Mouse (Mus musculus) midbrain, embryonic 14.5 days (tissue): ENCODE data around the gene Cdkl5. TPM values are rescaled to one million over a fixed set of nuclear protein-coding genes. Genes with fewer than 3 reads are reported as not detected.
A peak's percentile ranks its signal among the peaks of the same experiment; 100 is the strongest.

Source experiments
- ATAC-seq: fragments of 200-750 bp; cut with Nextera tagmentation; 2 replicates; pipeline ENCODE4 v1.8.0; 2017; ENCODE audit warnings: moderate number of reproducible peaks, moderate library complexity; ENCODE audit not compliant: low FRiP score, low TSS enrichment
- DNase-seq: peaks from one replicate; pipeline ENCODE4 v3.0.0-alpha.2; 2015
- H3K27ac ChIP-seq: fragments of 300-500 bp; sonication (generic); replicated peaks from 2 replicates; pipeline ENCODE4 v1.5.1; 2014; ENCODE audit warnings: mild to moderate bottlenecking, low read depth, low read length, moderate library complexity
- H3K27me3 ChIP-seq: fragments of 300-500 bp; sonication (generic); 2 replicates; pipeline ENCODE4 v1.6.1; 2014; ENCODE audit warnings: low read length, control low read depth, mixed read lengths; ENCODE audit not compliant: control insufficient read depth, insufficient read depth
- H3K36me3 ChIP-seq: fragments of 300-500 bp; sonication (generic); 2 replicates; pipeline ENCODE4 v1.6.1; 2014; ENCODE audit warnings: low read length, control low read depth; ENCODE audit not compliant: control insufficient read depth, insufficient read depth
- H3K4me1 ChIP-seq: fragments of 300-500 bp; sonication (generic); 2 replicates; pipeline ENCODE4 v1.6.1; 2014; ENCODE audit warnings: mild to moderate bottlenecking, antibody characterized with exemption, low read length, control low read depth; ENCODE audit not compliant: control insufficient read depth, insufficient read depth
- H3K4me2 ChIP-seq: fragments of 300-500 bp; sonication (generic); 2 replicates; pipeline ENCODE4 v1.6.1; 2014; ENCODE audit warnings: mild to moderate bottlenecking, low read length, moderate library complexity
- H3K4me3 ChIP-seq: fragments of 300-500 bp; sonication (generic); replicated peaks from 2 replicates; pipeline ENCODE4 v1.5.1; 2014; ENCODE audit warnings: low read depth, low read length
- H3K9ac ChIP-seq: fragments of 300-500 bp; sonication (generic); replicated peaks from 2 replicates; pipeline ENCODE4 v1.6.1; 2014; ENCODE audit warnings: mild to moderate bottlenecking, low read length, moderate library complexity
- H3K9me3 ChIP-seq: fragments of 300-500 bp; sonication (generic); 2 replicates; pipeline ENCODE4 v1.6.1; 2016; ENCODE audit warnings: low read length, control low read depth, mixed read lengths; ENCODE audit not compliant: control insufficient read depth
- WGBS: fragments of 180-500 bp; shearing (Covaris S2); extraction: QIAGEN DNeasy Blood & Tissue Kit; methylation state at CpG from one replicate; pipeline ENCODE4 v1.1.7; 2014; 5-methylcytosine and 5-hydroxymethylcytosine counted together
- polyA plus RNA-seq: library from polyadenylated mRNA; unstranded; fragments of >200 nt; fragmentation: Nextera tagmentation; extraction: Ambion mirVana; gene quantifications from 2 replicates; pipeline ENCODE4 v1.2.1, GENCODE M21; 2014

Gene Cdkl5
- polyA plus RNA-seq = 5.9 and 6.1 TPM in 2 replicates

GRCm38 (mm10) chrX:160994543-160995121 is at the start of gene Cdkl5:
TSS of gene Cdkl5 (minus strand) at chrX:160994704.
- Histone ChIP-seq H3K4me3 (peak within 1 kb of the TSS; percentile 53), H3K36me3 (no peaks in the 10 kb centered on the region), H3K4me1 (0 out of 2 replicates have a peak, but pooled peaks cover 2% of the 10 kb centered on the region), H3K9ac (peak within 1 kb of the TSS; percentile 59), H3K4me2 (peak within 1 kb of the TSS; percentile 56), H3K9me3 (no peaks in the 10 kb centered on the region), H3K27ac (peak within 1 kb of the TSS; percentile 86), H3K27me3 (no peaks in the 10 kb centered on the region)
- DNase-seq (peak; percentile 96), ATAC-seq (peak; percentile 95)
- 21% methylated on average over 53 of the region's 53 CpGs for WGBS

GRCm38 (mm10) chrX:161033235-161033803 is 38.8 kb upstream of the Cdkl5 start:
- no peaks in the 10 kb centered on the region for H3K36me3 ChIP-seq
- H3K4me3 ChIP-seq = no peak overlapping the region
- DNase-seq = peak; percentile 80
- H3K4me1 ChIP-seq = no peaks in the 10 kb centered on the region
- no peak for ATAC-seq
- no peak overlapping the region for H3K27ac ChIP-seq
- no peak overlapping the region for H3K4me2 ChIP-seq
- no peak overlapping the region for H3K9ac ChIP-seq
- no peaks in the 10 kb centered on the region for H3K9me3 ChIP-seq
- 41% methylated on average over 3 of the region's 3 CpGs for WGBS
- H3K27me3 ChIP-seq = no peaks in the 10 kb centered on the region

GRCm38 (mm10) chrX:161032423-161032822 is 37.9 kb upstream of the Cdkl5 start:
- ATAC-seq (no peak), DNase-seq (peak; percentile 32)
- no peak overlapping the region for H3K4me3 ChIP-seq
- no peaks in the 10 kb centered on the region for H3K36me3 ChIP-seq
- H3K9ac ChIP-seq = no peak overlapping the region
- H3K4me2 ChIP-seq = no peak overlapping the region
- 59% methylated on average over 2 of the region's 2 CpGs for WGBS
- H3K9me3 ChIP-seq = no peaks in the 10 kb centered on the region
- H3K27me3 ChIP-seq = no peaks in the 10 kb centered on the region
- H3K27ac ChIP-seq = no peak overlapping the region
- no peaks in the 10 kb centered on the region for H3K4me1 ChIP-seq

- peak; percentile 51 for DNase-seq
- Histone ChIP-seq H3K27ac (no peak overlapping the region), H3K4me2 (no peak overlapping the region), H3K4me1 (no peaks in the 10 kb centered on the region), H3K4me3 (no peak overlapping the region), H3K36me3 (no peaks in the 10 kb centered on the region), H3K9me3 (no peaks in the 10 kb centered on the region), H3K27me3 (no peaks in the 10 kb centered on the region), H3K9ac (no peak overlapping the region)
- no peak for ATAC-seq
These were observed 35.7 kb upstream of the Cdkl5 start for GRCm38 (mm10) chrX:161030233-161030632.

GRCm38 (mm10) chrX:161024475-161024874 is 30.0 kb upstream of the Cdkl5 start:
- Histone ChIP-seq H3K4me1 (no peaks in the 10 kb centered on the region), H3K36me3 (no peaks in the 10 kb centered on the region), H3K4me2 (no peak overlapping the region), H3K9ac (no peak overlapping the region), H3K9me3 (no peaks in the 10 kb centered on the region), H3K27me3 (no peaks in the 10 kb centered on the region), H3K27ac (no peak overlapping the region), H3K4me3 (no peak overlapping the region)
- ATAC-seq (no peak), DNase-seq (no peak)
- WGBS = 71% methylated on average over 2 of the region's 2 CpGs

GRCm38 (mm10) chrX:161021548-161021947 is 27.0 kb upstream of the Cdkl5 start:
- H3K4me2 ChIP-seq = no peak overlapping the region
- no peaks in the 10 kb centered on the region for H3K9me3 ChIP-seq
- H3K9ac ChIP-seq = no peak overlapping the region
- H3K27me3 ChIP-seq = no peaks in the 10 kb centered on the region
- no peaks in the 10 kb centered on the region for H3K36me3 ChIP-seq
- no peak overlapping the region for H3K27ac ChIP-seq
- 87% methylated on average over 7 of the region's 7 CpGs for WGBS
- H3K4me3 ChIP-seq = no peak overlapping the region
- ATAC-seq (no peak), DNase-seq (no peak)
- H3K4me1 ChIP-seq = no peaks in the 10 kb centered on the region

- H3K4me3 ChIP-seq = no peak overlapping the region
- no peaks in the 10 kb centered on the region for H3K4me1 ChIP-seq
- H3K36me3 ChIP-seq = no peaks in the 10 kb centered on the region
- no peaks in the 10 kb centered on the region for H3K27me3 ChIP-seq
- H3K9ac ChIP-seq = no peak overlapping the region
- H3K27ac ChIP-seq = no peak overlapping the region
- 95% methylated on average over 1 of the region's 1 CpGs for WGBS
- H3K9me3 ChIP-seq = no peaks in the 10 kb centered on the region
- no peak for DNase-seq
- no peak overlapping the region for H3K4me2 ChIP-seq
- ATAC-seq = no peak
These were observed 23.7 kb upstream of the Cdkl5 start for GRCm38 (mm10) chrX:161018179-161018578.

- Histone ChIP-seq H3K36me3 (no peaks in the 10 kb centered on the region), H3K9ac (no peak overlapping the region), H3K4me3 (no peak overlapping the region), H3K4me2 (no peak overlapping the region), H3K4me1 (no peaks in the 10 kb centered on the region), H3K27ac (no peak overlapping the region), H3K9me3 (no peaks in the 10 kb centered on the region), H3K27me3 (no peaks in the 10 kb centered on the region)
- WGBS = 93% methylated on average over 1 of the region's 1 CpGs
- no peak for ATAC-seq
- no peak for DNase-seq
These were observed 11.8 kb upstream of the Cdkl5 start for GRCm38 (mm10) chrX:161006272-161006671.

- ATAC-seq = no peak
- WGBS = 23% methylated on average over 5 of the region's 5 CpGs
These were observed 1.5 kb upstream of the Cdkl5 start for GRCm38 (mm10) chrX:160996051-160996450.

More at GRCm38 (mm10) chrX:160996051-160996450, 1.5 kb upstream of the Cdkl5 start:
- H3K9ac ChIP-seq = no peak overlapping the region
- peak overlapping the region; percentile 50 for H3K4me2 ChIP-seq
- 0 out of 2 replicates have a peak, but pooled peaks cover 2% of the 10 kb centered on the region for H3K4me1 ChIP-seq
- no peaks in the 10 kb centered on the region for H3K9me3 ChIP-seq
- peak overlapping the region; percentile 53; the same call in 1 of the 2 replicates for H3K4me3 ChIP-seq
- H3K27ac ChIP-seq = peak overlapping the region; percentile 86; the same call in 1 of the 2 replicates
- peak; percentile 55 for DNase-seq
- H3K36me3 ChIP-seq = no peaks in the 10 kb centered on the region
- H3K27me3 ChIP-seq = no peaks in the 10 kb centered on the region
